Mouse (Mus musculus): ENCODE measurements at regions not wholly inside any gene's neighbourhood (a gene's known extent, or its start where the extent isn't known, plus 50 kb on each side); places are given as distances from the start of the nearest gene placed in this dataset.

- TF ChIP-seq GATA1 (IDR thresholded peaks at IDR 0.05; ENCODE audit: borderline replicate concordance, low read length) (no peak), FLI1 (IDR thresholded peaks at IDR 0.05; ENCODE audit: low read length) (no peak)
Observed at GRCm38 (mm10) chr8:6191431-6191830, 1086.3 kb upstream of the Slc10a2 start.
